Mouse (Mus musculus) v-Abl transformed pro-B cells (cell line): ENCODE results near the gene Fa2h.

Experiments
- in situ Hi-C, 2 experiments: fragments of 400-800 bp; cut with MboI; formaldehyde crosslinking; loops; one replicate each; pipeline ENCODE4 v1.15.1; 2025; ENCODE audit not compliant: unreplicated experiment in 2 of 2

The Fa2h gene

GRCm38 (mm10) chr8:111393391-111394363 lies at the start of gene Fa2h:
Gene Fa2h (minus strand): TSS chr8:111393824.
- in situ Hi-C loops, result no loop called here

DNA sequence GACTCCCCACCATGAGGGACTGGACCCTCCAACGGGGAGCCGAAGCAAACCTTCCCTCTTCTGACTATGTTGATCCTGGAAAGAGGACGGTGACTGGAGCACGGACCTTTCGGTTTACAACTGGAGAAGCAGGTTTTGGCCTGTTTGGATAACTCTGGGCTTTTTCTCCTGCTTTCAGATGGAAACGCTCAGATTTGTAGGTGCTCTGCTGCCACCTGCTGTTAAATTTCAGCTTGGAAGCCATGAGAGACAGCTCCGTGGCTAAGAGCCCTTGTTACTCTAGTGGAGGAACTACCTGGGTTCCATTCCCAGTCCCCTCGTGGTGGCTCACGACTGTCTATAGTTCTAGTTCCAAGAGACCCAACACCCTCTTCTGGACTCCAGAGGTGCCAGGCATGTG lies 45.6 kb upstream of the Fa2h start:
- in situ Hi-C loops, result loop anchor here in 1 of 2 experiments (5.0 to 10.0 kb wide), 2 partner anchors 97 to 694 kb away; no protein-coding TSS in a partner anchor

GRCm38 (mm10) chr8:111435071-111435828 lies 41.6 kb upstream of the Fa2h start:
- in situ Hi-C loops, result loop anchor here in 1 of 2 experiments (5.0 to 10.0 kb wide), 2 partner anchors 93 to 690 kb away; no protein-coding TSS in a partner anchor

GRCm38 (mm10) chr8:111424646-111425045 lies 31.0 kb upstream of the Fa2h start:
- in situ Hi-C loops, result no loop called here

DNA sequence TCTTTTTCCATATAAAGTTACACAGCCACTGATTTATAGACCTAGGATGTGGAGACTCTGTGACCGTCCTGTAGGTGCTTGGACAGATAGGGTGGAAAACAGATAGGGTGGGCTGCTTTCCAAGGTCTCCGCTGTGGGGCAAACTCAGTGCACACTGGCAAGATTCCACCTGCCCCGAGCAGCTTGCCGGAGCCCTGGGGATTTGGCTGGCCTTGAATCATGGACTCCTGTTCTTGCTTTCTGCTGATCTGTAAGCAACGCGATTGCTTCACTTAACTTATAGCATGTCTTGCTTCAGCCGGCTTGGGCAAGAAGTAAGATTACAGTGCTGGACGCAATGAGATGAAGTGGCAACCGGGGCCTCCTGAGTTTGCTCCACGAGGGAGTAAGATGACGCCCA lies 30.6 kb upstream of the Fa2h start:
- in situ Hi-C loops, result no loop called here

DNA sequence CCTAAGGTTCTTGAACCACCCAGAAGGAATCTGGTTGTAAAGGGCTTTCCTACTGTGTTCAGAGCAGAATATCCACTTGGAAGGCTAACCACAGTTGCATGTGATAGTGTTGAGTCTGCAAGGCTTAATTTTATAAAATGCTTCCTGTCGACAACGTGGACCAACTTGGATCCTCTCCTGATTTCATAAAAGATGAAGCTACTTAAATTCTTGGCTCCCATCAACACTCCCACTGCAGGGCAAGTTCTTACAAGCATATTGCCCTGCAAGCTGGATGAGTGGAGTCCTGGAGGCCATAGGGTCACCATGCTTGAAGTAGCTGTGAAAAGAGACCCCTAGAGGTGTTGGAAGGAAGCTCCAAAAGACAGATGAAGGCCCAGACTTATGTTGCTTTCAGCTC lies 29.0 kb upstream of the Fa2h start:
- in situ Hi-C loops, result no loop called here

- in situ Hi-C loops, result no loop called here
These were observed 25.5 kb upstream of the Fa2h start for GRCm38 (mm10) chr8:111419171-111419570.

DNA sequence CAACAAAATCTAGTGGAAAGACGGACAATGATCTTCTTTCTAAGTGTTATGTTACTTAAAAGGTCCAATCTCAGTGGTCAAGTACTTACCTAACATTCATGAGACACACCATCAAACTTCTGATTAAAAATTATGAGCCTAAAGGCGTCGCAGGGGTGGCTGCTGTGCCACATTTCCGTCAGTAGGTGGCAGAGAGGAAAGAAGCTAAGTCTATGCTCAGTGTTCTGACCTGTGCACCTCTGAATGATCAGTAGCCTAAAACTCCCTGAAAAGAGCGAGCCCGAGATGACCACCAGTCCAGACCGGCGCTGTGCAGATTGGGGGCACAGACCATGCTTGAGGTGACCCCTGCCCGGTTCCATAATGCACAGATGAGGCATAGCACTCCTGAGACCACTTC lies 25.0 kb upstream of the Fa2h start:
- in situ Hi-C loops, result no loop called here

DNA sequence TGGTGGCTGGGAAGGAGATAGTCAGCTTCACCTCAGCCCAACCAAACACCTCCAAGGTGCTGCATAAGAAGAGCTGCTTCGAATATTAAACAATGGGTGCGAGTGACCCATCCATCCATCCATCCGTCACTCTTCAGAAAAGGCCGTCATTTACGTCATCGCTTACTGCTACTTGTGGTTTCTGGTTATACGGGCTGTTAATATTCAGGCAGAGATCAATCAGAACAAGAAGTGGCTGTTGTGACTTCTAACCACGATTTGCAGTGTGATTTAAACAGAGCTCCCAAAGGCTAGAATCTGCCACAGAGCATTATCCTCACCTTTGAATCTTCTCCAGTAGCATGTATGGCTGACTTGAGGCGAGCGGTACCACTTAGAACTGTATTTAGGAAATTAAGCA lies 23.6 kb upstream of the Fa2h start:
- in situ Hi-C loops, result no loop called here

GRCm38 (mm10) chr8:111403391-111403790 lies 9.8 kb upstream of the Fa2h start:
- in situ Hi-C loops, result no loop called here

DNA sequence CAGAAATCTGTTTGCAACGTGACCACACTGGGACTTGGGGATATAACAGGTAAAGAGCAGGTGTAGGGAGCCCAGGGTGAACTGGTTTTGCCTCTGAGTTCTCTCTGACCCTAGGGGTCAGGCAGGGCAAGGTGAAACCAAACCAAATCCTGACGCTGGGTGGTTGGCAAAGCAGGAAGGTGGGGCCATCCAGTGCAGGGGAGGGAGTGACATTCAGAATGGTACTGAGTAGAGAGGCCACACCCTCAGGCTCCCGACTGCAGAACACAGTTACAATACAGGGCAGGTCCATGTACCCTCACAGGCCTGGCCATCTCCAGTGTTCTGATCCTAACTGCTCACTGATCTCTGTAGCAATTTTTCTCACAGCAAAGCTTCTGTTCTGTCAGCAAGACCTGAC lies 2.4 kb downstream of the Fa2h start:
- in situ Hi-C loops, result no loop called here

GRCm38 (mm10) chr8:111390837-111391236 lies 2.8 kb downstream of the Fa2h start:
- in situ Hi-C loops, result no loop called here

DNA sequence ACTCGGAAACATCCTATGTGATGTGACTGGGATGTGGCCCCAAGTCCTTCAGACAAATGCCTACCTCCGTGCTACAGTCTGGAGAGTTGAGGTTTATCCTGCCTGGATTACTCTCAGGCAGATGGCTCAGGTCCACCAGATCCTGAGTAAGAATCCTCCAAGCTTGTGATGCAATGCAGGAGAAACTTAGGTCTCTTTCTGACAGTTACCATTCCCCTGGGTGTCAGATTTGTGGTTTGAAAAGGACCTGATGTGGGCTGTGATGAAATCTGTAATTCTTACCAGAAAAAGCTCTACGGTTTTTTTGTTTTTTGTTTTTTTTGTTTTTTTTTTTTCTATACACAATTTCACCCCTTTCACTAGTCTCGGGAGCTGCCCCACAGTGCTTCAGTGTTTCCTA lies 4.0 kb downstream of the Fa2h start:
- in situ Hi-C loops, result no loop called here

DNA sequence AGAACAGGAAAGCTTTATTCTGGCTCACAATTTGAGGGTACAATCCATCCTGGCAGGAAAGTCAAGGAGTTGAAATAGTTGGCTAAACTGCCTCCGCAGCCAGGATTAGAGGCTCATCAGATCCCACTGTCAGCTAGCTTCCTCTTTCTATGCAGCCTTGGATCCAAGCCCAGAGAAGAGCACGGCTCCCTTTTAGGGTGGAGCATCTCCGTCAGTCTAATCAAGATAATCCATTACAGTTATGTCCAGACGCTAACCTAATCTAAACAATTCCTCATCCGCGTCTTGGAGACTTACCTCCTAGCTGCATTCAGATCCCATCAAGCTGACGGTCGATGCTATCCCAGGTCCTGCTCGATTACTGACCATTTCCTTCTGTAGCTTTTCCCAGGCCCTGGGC lies 7.7 kb downstream of the Fa2h start:
- in situ Hi-C loops, result no loop called here

DNA sequence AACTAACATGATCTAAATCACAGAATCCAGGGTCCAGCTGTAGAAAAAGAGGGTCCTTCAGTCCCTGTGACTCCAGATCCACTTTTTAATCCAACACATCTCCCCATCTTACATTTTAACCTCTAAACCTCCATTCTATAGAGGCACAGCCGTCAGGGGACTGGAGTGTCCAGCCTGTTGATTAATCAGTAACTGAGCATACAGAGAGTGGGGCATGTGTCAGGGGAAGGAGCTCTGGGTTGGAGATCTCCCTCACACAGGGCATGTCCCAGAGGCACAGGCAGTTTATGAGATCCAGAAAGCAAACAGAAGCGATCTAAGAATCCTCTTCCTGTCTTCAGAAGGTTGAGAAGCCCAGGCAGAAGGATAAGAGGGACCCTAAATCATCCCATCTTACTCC lies 9.0 kb downstream of the Fa2h start:
- in situ Hi-C loops, result no loop called here

- in situ Hi-C loops, result no loop called here
These were observed 18.4 kb downstream of the Fa2h start for GRCm38 (mm10) chr8:111375192-111375591.

DNA sequence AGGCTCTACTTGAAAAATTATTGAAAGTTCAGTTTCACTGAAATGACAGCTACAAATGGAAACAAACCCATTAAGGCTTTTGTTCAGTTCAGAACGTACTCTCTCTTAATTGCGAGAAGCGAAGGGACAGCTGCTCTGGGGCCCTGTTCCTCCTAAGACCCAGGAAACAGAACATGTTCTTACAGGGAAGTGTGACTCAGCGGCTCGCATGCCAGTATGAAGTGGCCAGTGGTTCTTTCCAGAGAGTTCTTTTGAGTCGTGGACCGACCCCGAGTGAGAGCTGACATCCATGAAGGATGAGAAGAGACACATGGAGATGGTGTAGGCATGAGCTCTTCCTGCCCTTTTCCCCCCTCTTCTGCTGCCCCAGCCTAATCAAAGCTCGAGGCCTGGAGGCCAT lies 23.9 kb downstream of the Fa2h start:
- in situ Hi-C loops, result no loop called here

DNA sequence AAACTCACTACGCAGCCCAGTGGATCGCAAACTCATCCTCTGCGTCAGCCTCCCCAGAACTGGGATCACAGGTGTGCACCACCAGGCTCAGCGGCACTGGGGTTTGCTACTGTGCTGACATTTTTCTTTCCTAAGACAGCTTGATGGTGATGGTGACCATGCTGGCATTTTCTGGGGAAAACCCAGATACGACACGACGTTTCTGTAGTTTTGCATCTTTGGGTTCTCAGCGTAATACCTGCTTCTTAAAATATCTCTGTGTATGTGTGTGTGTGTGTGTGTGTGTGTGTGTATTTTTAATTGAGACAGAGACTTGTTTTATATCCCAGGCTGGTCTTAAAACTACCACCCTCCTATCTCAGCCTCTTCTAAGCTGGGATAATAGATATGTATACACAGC lies 26.3 kb downstream of the Fa2h start:
- in situ Hi-C loops, result no loop called here

DNA sequence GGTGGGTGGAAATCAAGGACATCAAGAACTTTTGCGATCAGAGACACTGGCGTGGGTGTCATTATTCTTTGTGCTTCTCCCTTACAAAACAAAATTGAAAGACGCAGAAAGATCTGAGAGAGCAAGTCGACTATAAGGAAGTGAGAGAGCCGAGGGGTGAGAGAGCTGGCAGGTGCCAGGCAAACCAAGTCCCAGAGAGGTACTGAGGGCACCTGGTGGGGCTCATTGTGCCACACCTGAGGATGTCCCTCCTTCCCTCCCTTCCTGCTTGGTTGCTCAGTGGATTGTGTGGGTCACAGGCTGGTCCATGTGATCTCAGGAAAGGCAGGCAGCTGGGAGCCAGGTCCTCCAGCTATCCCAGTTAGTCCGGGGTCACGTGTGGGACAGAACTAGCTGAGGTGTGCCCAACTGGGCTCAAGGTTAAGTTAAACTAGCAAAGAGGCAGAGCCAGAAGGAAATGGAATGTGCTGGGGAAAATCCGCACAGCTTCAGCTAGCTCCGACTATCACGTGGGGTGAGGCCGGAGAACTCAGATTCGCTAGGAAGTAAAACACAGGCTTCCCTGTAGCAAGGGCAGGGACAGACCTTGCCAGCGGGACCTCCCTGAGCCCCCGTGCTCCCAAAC lies 26.9 kb downstream of the Fa2h start:
- in situ Hi-C loops, result no loop called here

- in situ Hi-C loops, result no loop called here
These were observed 30.1 kb downstream of the Fa2h start for GRCm38 (mm10) chr8:111363489-111363888.

DNA sequence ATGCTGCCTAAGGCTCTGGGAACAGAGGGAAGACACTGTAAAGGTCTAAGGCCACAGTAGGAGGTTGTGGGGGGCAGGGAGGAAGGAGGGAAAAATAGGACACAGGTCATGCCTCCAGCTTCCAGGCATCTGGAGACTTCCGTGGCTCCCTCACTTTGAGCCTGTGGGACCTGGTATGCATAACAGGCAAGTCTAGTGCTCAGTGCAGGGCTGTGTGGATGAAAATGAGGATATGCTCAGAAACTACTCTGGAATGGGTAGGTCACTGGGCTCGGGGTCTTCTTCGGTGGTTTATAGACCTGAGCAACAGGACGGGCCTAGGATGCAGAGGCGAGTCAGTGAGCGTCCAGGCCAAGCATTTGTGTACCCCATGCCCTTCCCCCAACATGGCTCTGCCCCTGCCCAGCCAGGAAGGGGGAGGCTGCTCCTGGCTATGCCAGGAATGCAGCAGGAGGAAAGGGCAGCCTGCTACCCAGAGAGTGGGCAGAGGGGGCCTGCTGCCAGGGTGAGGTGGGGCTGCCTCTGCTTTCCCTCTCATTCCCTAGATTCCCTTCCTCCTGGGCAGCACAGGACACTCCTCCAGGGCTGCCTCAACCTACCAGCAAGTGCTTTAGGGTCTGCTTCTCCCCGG lies 32.9 kb downstream of the Fa2h start:
- in situ Hi-C loops, result no loop called here
